Mouse (Mus musculus): ENCODE data around the gene Tmem165.

DNA sequence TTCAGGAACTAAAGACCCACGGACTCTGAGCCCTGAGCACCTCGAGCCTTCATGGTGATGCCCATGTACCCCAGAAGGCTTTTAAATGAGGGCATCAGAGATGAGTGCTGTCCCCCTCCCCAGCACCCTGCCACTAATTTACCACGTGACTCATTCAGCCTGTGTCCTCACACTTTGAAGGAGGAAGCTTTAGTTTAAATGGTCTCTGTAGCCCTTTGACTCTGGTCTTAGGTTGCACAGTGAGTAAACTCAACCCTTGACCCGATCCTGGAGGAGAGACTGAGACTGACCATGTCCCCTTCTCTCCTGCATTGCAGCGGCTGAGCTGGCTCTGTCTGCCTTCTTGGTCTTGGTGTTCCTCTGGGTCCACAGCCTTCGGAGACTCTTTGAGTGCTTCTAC, 34.2 kb upstream of the Tmem165 start:
- TF ChIP-seq CTCF (IDR thresholded peaks at IDR 0.05) (no peak), EP300 (IDR thresholded peaks at IDR 0.05) (no peak)
